Mouse (Mus musculus) intestine, postnatal 0 days (tissue): ENCODE data around the gene St7. TPM values are rescaled to one million over a fixed set of nuclear protein-coding genes. Genes with fewer than 3 reads are reported as not detected.
A peak's percentile ranks its signal among the peaks of the same experiment; 100 is the strongest.

Experiments
- ATAC-seq: fragments of 200-750 bp; cut with Nextera tagmentation; 2 replicates; pipeline ENCODE4 v1.8.0; 2017; ENCODE audit warnings: mild to moderate bottlenecking, moderate TSS enrichment, moderate library complexity
- H3K27ac ChIP-seq: fragments of 300-500 bp; sonication (generic); 2 replicates; pipeline ENCODE4 v1.5.1; 2014; ENCODE audit warnings: mild to moderate bottlenecking, low read depth, low read length, moderate library complexity
- H3K27me3 ChIP-seq: fragments of 300-500 bp; sonication (generic); replicated peaks from 2 replicates; pipeline ENCODE4 v1.6.1; 2014; ENCODE audit warnings: low read length, mixed read lengths; ENCODE audit not compliant: control insufficient read depth, insufficient read depth
- H3K36me3 ChIP-seq: fragments of 300-500 bp; sonication (generic); 2 replicates; pipeline ENCODE4 v1.6.1; 2014; ENCODE audit warnings: mild to moderate bottlenecking, moderate library complexity; ENCODE audit not compliant: control insufficient read depth, insufficient read depth
- H3K4me1 ChIP-seq: fragments of 300-500 bp; sonication (generic); replicated peaks from 2 replicates; pipeline ENCODE4 v1.6.1; 2014; ENCODE audit warnings: antibody characterized with exemption, low read length, mixed read lengths; ENCODE audit not compliant: control insufficient read depth, insufficient read depth
- H3K4me2 ChIP-seq: fragments of 300-500 bp; sonication (generic); replicated peaks from 2 replicates; pipeline ENCODE4 v1.6.1; 2014; ENCODE audit warnings: low read depth, mild to moderate bottlenecking, moderate library complexity
- H3K4me3 ChIP-seq: fragments of 300-500 bp; sonication (generic); 2 replicates; pipeline ENCODE4 v1.5.1; 2014; ENCODE audit warnings: low read depth, low read length
- H3K9ac ChIP-seq: fragments of 300-500 bp; sonication (generic); 2 replicates; pipeline ENCODE4 v1.6.1; 2014; ENCODE audit warnings: mild to moderate bottlenecking, low read depth, low read length
- H3K9me3 ChIP-seq: fragments of 300-500 bp; sonication (generic); 2 replicates; pipeline ENCODE4 v1.6.1; 2016; ENCODE audit warnings: mixed run types; ENCODE audit not compliant: control insufficient read depth
- CTCF ChIP-seq: sonication (generic); IDR thresholded peaks from 2 replicates; pipeline ENCODE4 v1.5.1; 2016; ENCODE audit warnings: low read depth, mild to moderate bottlenecking, control low read depth, antibody characterized with exemption, moderate library complexity
- WGBS: fragments of 180-500 bp; shearing (Covaris S2); extraction: QIAGEN DNeasy Blood & Tissue Kit; methylation state at CpG from one replicate; pipeline ENCODE4 v1.1.7; 2014; 5-methylcytosine and 5-hydroxymethylcytosine counted together
- polyA plus RNA-seq: library from polyadenylated mRNA; unstranded; fragments of >200 nt; fragmentation: Nextera tagmentation; extraction: Ambion mirVana; gene quantifications from 2 replicates; pipeline ENCODE4 v1.2.1, GENCODE M21; 2015

St7 gene
- polyA plus RNA-seq, 1 experiment from 2014 or later = 11.2 TPM

GRCm38 (mm10) chr6:17814074-17814649 lies 121.4 kb downstream of the St7 start:
- Histone ChIP-seq H3K27ac (no peak overlapping the region), H3K9me3 (no peaks in the 10 kb centered on the region), H3K27me3 (no peaks in the 10 kb centered on the region), H3K4me1 (0 out of 2 replicates have a peak, but pooled peaks cover 10% of the 10 kb centered on the region), H3K36me3 (no peaks in the 10 kb centered on the region), H3K4me3 (no peak overlapping the region), H3K9ac (no peak overlapping the region), H3K4me2 (no peak overlapping the region)
- no peak for ATAC-seq
- TF ChIP-seq CTCF = peak; percentile 45
- 36% methylated on average over 2 of the region's 2 CpGs for WGBS

DNA sequence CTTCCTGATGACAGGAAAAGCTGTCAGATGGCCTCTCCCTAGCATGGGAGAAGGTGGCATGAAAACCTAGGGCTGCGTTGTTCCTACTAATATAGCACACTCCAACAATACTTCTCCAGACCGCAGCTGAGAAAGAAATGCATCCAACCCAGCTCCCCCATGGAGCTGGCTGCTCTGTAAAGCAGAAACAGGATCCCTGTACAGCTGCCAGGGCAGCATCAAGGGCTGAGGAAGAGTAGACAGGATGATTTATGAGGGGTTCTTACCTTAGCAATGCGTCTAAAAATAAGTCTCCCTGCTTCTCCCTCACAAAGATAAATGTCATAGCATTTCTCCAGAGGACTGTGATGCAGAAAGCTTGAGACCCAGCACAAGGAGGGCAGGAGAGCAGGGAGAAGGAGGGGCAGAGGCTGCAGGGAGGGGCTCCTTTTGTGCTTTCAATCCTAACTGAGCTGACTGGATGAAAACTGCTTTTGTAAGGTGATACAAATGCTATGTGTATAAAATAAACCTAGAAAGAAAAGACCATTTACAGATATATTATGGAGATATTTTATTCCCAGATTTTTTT lies 124.2 kb downstream of the St7 start:
- H3K36me3 ChIP-seq = no peaks in the 10 kb centered on the region
- ATAC-seq = no peak
- H3K27me3 ChIP-seq = no peaks in the 10 kb centered on the region
- TF ChIP-seq CTCF = no peak
- no peak overlapping the region for H3K4me2 ChIP-seq
- WGBS = 20% methylated on average over 3 of the region's 3 CpGs
- H3K27ac ChIP-seq = no peak overlapping the region
- no peak overlapping the region for H3K9ac ChIP-seq
- H3K9me3 ChIP-seq = no peaks in the 10 kb centered on the region
- no peak overlapping the region for H3K4me3 ChIP-seq
- 0 out of 2 replicates have a peak, but pooled peaks cover 8% of the 10 kb centered on the region for H3K4me1 ChIP-seq

GRCm38 (mm10) chr6:17823614-17824013 lies 130.9 kb downstream of the St7 start:
- Histone ChIP-seq H3K4me1 (no peaks in the 10 kb centered on the region), H3K36me3 (no peaks in the 10 kb centered on the region; the same call in 1 of the 2 replicates), H3K27me3 (no peaks in the 10 kb centered on the region), H3K4me2 (no peak overlapping the region), H3K27ac (no peak overlapping the region), H3K9ac (no peak overlapping the region), H3K4me3 (no peak overlapping the region), H3K9me3 (no peaks in the 10 kb centered on the region)
- 94% methylated on average over 2 of the region's 2 CpGs for WGBS
- ATAC-seq = no peak
- no peak for TF ChIP-seq CTCF

- no peak overlapping the region for H3K27ac ChIP-seq
- no peak for TF ChIP-seq CTCF
- H3K9ac ChIP-seq = no peak overlapping the region
- H3K36me3 ChIP-seq = no peaks in the 10 kb centered on the region; the same call in 1 of the 2 replicates
- H3K4me1 ChIP-seq = no peaks in the 10 kb centered on the region
- 96% methylated on average over 1 of the region's 1 CpGs for WGBS
- no peaks in the 10 kb centered on the region for H3K9me3 ChIP-seq
- H3K4me3 ChIP-seq = no peak overlapping the region
- no peaks in the 10 kb centered on the region for H3K27me3 ChIP-seq
- H3K4me2 ChIP-seq = no peak overlapping the region
- no peak for ATAC-seq
These were observed 132.0 kb downstream of the St7 start for GRCm38 (mm10) chr6:17824735-17825134.

DNA sequence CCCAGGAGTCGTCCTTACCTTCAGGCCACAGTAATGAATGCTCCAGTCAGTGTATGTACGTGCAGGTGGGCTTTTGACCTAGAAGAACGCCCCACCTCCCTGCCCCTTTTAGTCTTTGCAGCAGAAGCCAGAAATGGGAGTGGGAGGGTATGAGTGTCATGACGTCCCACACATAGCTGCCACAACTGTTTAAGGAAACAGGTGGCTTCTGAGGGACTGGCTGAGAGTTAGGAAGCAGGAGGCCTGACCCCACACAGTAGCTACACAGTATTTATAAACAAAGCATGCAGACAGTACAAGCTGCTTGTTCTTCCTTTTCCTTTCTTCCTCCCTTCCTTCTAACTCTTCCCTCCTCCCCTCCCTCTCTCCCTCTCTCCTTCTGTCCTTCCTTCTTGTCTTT lies 135.6 kb downstream of the St7 start:
- Histone ChIP-seq H3K4me2 (no peak overlapping the region), H3K36me3 (no peaks in the 10 kb centered on the region; the same call in 1 of the 2 replicates), H3K27me3 (no peaks in the 10 kb centered on the region), H3K4me1 (no peaks in the 10 kb centered on the region), H3K4me3 (no peak overlapping the region), H3K27ac (no peak overlapping the region), H3K9me3 (peaks cover 3% of the 10 kb centered on the region; the same call in 1 of the 2 replicates), H3K9ac (no peak overlapping the region)
- no peak for ATAC-seq
- WGBS = 71% methylated on average over 4 of the region's 4 CpGs
- TF ChIP-seq CTCF = no peak

DNA sequence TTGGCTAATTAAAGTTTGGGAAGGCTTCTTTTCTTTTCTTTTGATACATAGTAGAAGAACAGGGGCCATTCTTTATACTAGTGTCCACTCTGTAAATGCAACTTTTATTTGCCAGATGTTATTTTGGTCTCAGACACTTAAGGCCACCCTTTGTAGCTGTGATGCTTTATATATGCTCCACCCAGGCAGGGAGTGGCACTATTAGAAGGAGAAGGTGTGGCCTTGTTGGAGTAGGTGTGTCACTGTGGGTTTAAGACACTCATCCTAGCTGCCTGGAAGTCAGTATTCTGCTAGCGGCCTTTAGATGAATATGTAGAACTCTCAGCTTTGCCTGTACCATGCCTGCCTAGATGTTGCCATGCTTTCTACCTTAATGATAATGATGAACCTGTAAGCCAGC lies 137.2 kb downstream of the St7 start:
- Histone ChIP-seq H3K9ac (no peak overlapping the region), H3K36me3 (no peaks in the 10 kb centered on the region; the same call in 1 of the 2 replicates), H3K4me2 (no peak overlapping the region), H3K27ac (no peak overlapping the region), H3K4me3 (no peak overlapping the region), H3K4me1 (no peaks in the 10 kb centered on the region), H3K9me3 (peaks cover 3% of the 10 kb centered on the region; the same call in 1 of the 2 replicates), H3K27me3 (no peaks in the 10 kb centered on the region)
- no peak for TF ChIP-seq CTCF
- 89% methylated on average over 1 of the region's 1 CpGs for WGBS
- no peak for ATAC-seq
